Mouse (Mus musculus): ENCODE results near the gene Rps6kb2.

DNA sequence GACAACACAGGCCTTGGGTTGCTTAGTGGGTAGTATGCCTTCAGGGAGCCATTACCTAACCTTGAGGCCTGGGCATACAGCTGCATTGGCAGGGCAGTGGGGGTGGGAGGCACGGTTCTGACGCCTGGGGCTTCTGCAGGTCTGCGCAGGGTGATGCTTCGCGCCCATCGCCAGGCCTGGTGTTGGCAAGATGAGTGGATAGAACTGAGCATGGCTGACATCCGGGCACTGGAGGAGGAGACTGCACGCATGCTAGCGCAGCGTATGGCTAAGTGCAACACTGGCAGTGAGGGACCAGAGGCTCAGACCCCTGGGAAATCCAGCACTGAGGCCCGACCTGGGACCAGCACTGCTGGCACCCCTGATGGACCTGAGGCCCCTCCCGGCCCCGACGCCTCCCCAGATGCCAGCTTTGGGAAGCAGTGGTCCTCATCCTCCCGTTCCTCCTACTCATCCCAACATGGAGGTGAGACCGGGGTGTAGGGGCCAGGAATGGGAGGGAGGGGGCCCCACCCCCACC lies 58.4 kb downstream of the Rps6kb2 start:
- TF ChIP-seq CTCF (IDR thresholded peaks at IDR 0.05; ENCODE audit: extremely low read depth, insufficient read length, insufficient replicate concordance, low read depth, low read length), result no peak
- TF ChIP-seq POLR2A (IDR thresholded peaks at IDR 0.05; ENCODE audit: low read depth, low read length), result no peak
